Mouse (Mus musculus) embryonic facial prominence, embryonic 10.5 days (tissue): ENCODE measurements at regions not wholly inside any gene's neighbourhood (a gene's known extent, or its start where the extent isn't known, plus 50 kb on each side); places are given as distances from the start of the nearest gene placed in this dataset.
A peak's percentile ranks its signal among the peaks of the same experiment; 100 is the strongest.

Experiments used
- DNase-seq: peaks from one replicate; pipeline ENCODE4 v3.0.0-alpha.2; 2017; ENCODE audit warnings: low spot score
- H3K27ac ChIP-seq: fragments of 300-500 bp; sonication (generic); replicated peaks from 2 replicates; pipeline ENCODE4 v1.5.1; 2016; ENCODE audit warnings: mild to moderate bottlenecking
- H3K27me3 ChIP-seq: fragments of 300-500 bp; sonication (generic); replicated peaks from 2 replicates; pipeline ENCODE4 v1.6.1; 2016; ENCODE audit warnings: low read depth, mild to moderate bottlenecking; ENCODE audit not compliant: poor library complexity, severe bottlenecking
- H3K36me3 ChIP-seq: fragments of 300-500 bp; sonication (generic); replicated peaks from 2 replicates; pipeline ENCODE4 v1.6.1; 2016; ENCODE audit warnings: mild to moderate bottlenecking, moderate library complexity
- H3K4me1 ChIP-seq: fragments of 300-500 bp; sonication (generic); 2 replicates; pipeline ENCODE4 v1.6.1; 2016
- H3K4me3 ChIP-seq: fragments of 300-500 bp; sonication (generic); 2 replicates; pipeline ENCODE4 v1.5.1; 2016; ENCODE audit warnings: mild to moderate bottlenecking, moderate library complexity
- H3K9me3 ChIP-seq: fragments of 300-500 bp; sonication (generic); 2 replicates; pipeline ENCODE4 v1.6.1; 2016; ENCODE audit warnings: mild to moderate bottlenecking
- WGBS: fragments of 180-500 bp; shearing (Covaris S2); methylation state at CpG from one replicate; pipeline ENCODE4 v1.1.7; 2016; 5-methylcytosine and 5-hydroxymethylcytosine counted together

- H3K36me3 ChIP-seq, result no peaks in the 10 kb centered on the region
- DNase-seq, result no peak
- H3K9me3 ChIP-seq, result no peaks in the 10 kb centered on the region
- H3K27me3 ChIP-seq, result no peaks in the 10 kb centered on the region
- H3K27ac ChIP-seq, result no peak overlapping the region
- H3K4me3 ChIP-seq, result no peak overlapping the region
- 77% methylated on average over 5 of the region's 5 CpGs for WGBS
- peaks cover 5% of the 10 kb centered on the region; the same call in 1 of the 2 replicates for H3K4me1 ChIP-seq
These were observed 822.7 kb upstream of the 2610301B20Rik start for GRCm38 (mm10) chr4:10051296-10052267.

GRCm38 (mm10) chr4:10052869-10053268, 821.4 kb upstream of the 2610301B20Rik start:
- no peak overlapping the region for H3K27ac ChIP-seq
- no peaks in the 10 kb centered on the region for H3K27me3 ChIP-seq
- H3K9me3 ChIP-seq, result no peaks in the 10 kb centered on the region
- no peak overlapping the region for H3K4me3 ChIP-seq
- peaks cover 5% of the 10 kb centered on the region; the same call in 1 of the 2 replicates for H3K4me1 ChIP-seq
- no peak for DNase-seq
- H3K36me3 ChIP-seq, result no peaks in the 10 kb centered on the region

- no peaks in the 10 kb centered on the region for H3K36me3 ChIP-seq
- no peak overlapping the region for H3K4me3 ChIP-seq
- DNase-seq, result no peak
- no peaks in the 10 kb centered on the region for H3K4me1 ChIP-seq
- H3K9me3 ChIP-seq, result peaks cover 3% of the 10 kb centered on the region; the same call in 1 of the 2 replicates
- WGBS, result 83% methylated on average over 5 of the region's 5 CpGs
- H3K27me3 ChIP-seq, result no peaks in the 10 kb centered on the region
- H3K27ac ChIP-seq, result no peak overlapping the region
These were observed 801.7 kb upstream of the 2610301B20Rik start for GRCm38 (mm10) chr4:10072500-10073106.

GRCm38 (mm10) chr4:10079565-10080169, 794.6 kb upstream of the 2610301B20Rik start:
- no peaks in the 10 kb centered on the region for H3K27me3 ChIP-seq
- no peaks in the 10 kb centered on the region for H3K4me1 ChIP-seq
- 75% methylated on average over 3 of the region's 3 CpGs for WGBS
- no peak overlapping the region for H3K27ac ChIP-seq
- no peak overlapping the region for H3K4me3 ChIP-seq
- no peak for DNase-seq
- no peaks in the 10 kb centered on the region for H3K36me3 ChIP-seq
- no peaks in the 10 kb centered on the region for H3K9me3 ChIP-seq

- no peaks in the 10 kb centered on the region for H3K9me3 ChIP-seq
- H3K27ac ChIP-seq, result no peak overlapping the region
- H3K4me1 ChIP-seq, result peaks cover 4% of the 10 kb centered on the region; the same call in 1 of the 2 replicates
- DNase-seq, result no peak
- H3K27me3 ChIP-seq, result no peaks in the 10 kb centered on the region
- H3K4me3 ChIP-seq, result no peak overlapping the region
- 84% methylated on average over 4 of the region's 4 CpGs for WGBS
- H3K36me3 ChIP-seq, result no peaks in the 10 kb centered on the region
These were observed 759.5 kb upstream of the 2610301B20Rik start for GRCm38 (mm10) chr4:10114831-10115230.

- H3K9me3 ChIP-seq, result no peaks in the 10 kb centered on the region
- WGBS, result 61% methylated on average over 2 of the region's 2 CpGs
- no peaks in the 10 kb centered on the region for H3K36me3 ChIP-seq
- no peaks in the 10 kb centered on the region for H3K27me3 ChIP-seq
- no peak overlapping the region for H3K4me3 ChIP-seq
- no peak for DNase-seq
- no peak overlapping the region for H3K27ac ChIP-seq
- H3K4me1 ChIP-seq, result peaks cover 4% of the 10 kb centered on the region; the same call in 1 of the 2 replicates
These were observed 756.3 kb upstream of the 2610301B20Rik start for GRCm38 (mm10) chr4:10117964-10118363.

GRCm38 (mm10) chr4:10124252-10124651, 750.0 kb upstream of the 2610301B20Rik start:
- Histone ChIP-seq H3K4me1 (no peaks in the 10 kb centered on the region), H3K4me3 (no peak overlapping the region), H3K27ac (no peak overlapping the region), H3K36me3 (no peaks in the 10 kb centered on the region), H3K9me3 (no peaks in the 10 kb centered on the region), H3K27me3 (no peaks in the 10 kb centered on the region)
- WGBS, result 68% methylated on average over 2 of the region's 2 CpGs
- DNase-seq, result no peak

GRCm38 (mm10) chr4:10141238-10141934, 732.9 kb upstream of the 2610301B20Rik start:
- no peaks in the 10 kb centered on the region for H3K27me3 ChIP-seq
- 0 out of 2 replicates have a peak, but pooled peaks cover 3% of the 10 kb centered on the region for H3K9me3 ChIP-seq
- H3K4me3 ChIP-seq, result no peak overlapping the region
- 0 out of 2 replicates have a peak, but pooled peaks cover 4% of the 10 kb centered on the region for H3K4me1 ChIP-seq
- H3K36me3 ChIP-seq, result no peaks in the 10 kb centered on the region
- no peak overlapping the region for H3K27ac ChIP-seq
- no peak for DNase-seq
- WGBS, result 68% methylated on average over 6 of the region's 6 CpGs

- no peaks in the 10 kb centered on the region for H3K9me3 ChIP-seq
- no peak for DNase-seq
- no peak overlapping the region for H3K27ac ChIP-seq
- H3K4me3 ChIP-seq, result no peak overlapping the region
- WGBS, result 77% methylated on average over 2 of the region's 2 CpGs
- H3K27me3 ChIP-seq, result no peaks in the 10 kb centered on the region
- peaks cover 3% of the 10 kb centered on the region; the same call in 1 of the 2 replicates for H3K4me1 ChIP-seq
- H3K36me3 ChIP-seq, result no peaks in the 10 kb centered on the region
These were observed 724.4 kb upstream of the 2610301B20Rik start for GRCm38 (mm10) chr4:10149911-10150310.

- Histone ChIP-seq H3K4me3 (no peak overlapping the region), H3K9me3 (no peaks in the 10 kb centered on the region), H3K4me1 (peaks cover 3% of the 10 kb centered on the region; the same call in 1 of the 2 replicates), H3K27ac (no peak overlapping the region), H3K27me3 (no peaks in the 10 kb centered on the region), H3K36me3 (no peaks in the 10 kb centered on the region)
- WGBS, result 34% methylated on average over 2 of the region's 2 CpGs
- peak; percentile 39 for DNase-seq
These were observed 723.8 kb upstream of the 2610301B20Rik start for GRCm38 (mm10) chr4:10150501-10150900.

- Histone ChIP-seq H3K27ac (no peak overlapping the region), H3K36me3 (no peaks in the 10 kb centered on the region), H3K27me3 (no peaks in the 10 kb centered on the region), H3K4me3 (no peak overlapping the region), H3K9me3 (no peaks in the 10 kb centered on the region), H3K4me1 (no peaks in the 10 kb centered on the region)
- 91% methylated on average over 5 of the region's 5 CpGs for WGBS
- DNase-seq, result no peak
These were observed 718.5 kb upstream of the 2610301B20Rik start for GRCm38 (mm10) chr4:10155705-10156390.
